Mouse (Mus musculus): Measurements from ENCODE around the gene Arhgef10l. TPM values are rescaled to one million over a fixed set of nuclear protein-coding genes. Genes with fewer than 3 reads are reported as not detected.

Arhgef10l gene
- polyA plus RNA-seq, 1 experiment = 29.2 TPM

DNA sequence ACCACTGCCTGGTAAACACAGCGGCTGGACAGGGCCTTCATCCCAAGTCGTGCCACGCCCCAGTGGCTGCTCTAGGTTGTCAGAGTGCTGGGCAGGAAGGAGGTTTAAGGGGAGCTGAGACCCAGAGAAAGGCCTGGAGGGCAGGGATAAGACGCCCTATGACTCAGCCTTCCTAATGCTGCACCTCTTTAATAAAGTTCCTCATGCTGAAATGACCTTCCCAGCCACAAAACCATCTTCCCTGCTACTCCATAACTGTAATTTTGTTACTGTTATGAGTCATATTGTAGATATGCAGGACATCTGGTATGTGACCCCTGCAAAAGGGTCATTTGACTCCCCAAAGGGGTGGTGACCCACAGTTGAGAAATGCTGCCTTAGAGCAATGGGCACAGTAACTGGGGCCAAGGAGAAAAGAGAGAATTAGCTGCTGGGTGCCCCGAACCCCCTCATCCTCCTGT is 128.2 kb downstream of the Arhgef10l start:
- no peak for DNase-seq (ENCODE audit: extremely low spot score in 1 of 2, low spot score in 1 of 2)

DNA sequence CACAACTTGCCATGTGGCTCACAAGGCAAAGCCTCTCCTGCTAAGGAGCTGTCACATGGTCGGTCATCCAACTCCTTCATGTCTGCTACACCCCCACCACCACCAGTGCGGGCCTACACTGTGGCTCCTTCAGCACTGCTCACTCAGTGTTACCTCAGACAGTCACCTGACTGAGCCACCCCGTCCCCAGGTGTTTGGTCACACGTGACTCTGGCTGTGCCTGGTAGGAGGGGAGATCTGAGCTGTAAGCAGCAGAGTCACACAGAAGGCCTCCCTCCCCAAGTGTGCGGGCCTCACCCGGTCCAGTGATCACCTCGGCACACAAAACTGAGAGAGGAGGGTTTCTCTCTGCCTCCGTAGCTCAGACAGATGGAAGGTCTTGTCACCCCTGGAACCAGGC is 130.5 kb downstream of the Arhgef10l start:
- no peak for DNase-seq (ENCODE audit: extremely low spot score in 1 of 2, low spot score in 1 of 2)

GRCm38 (mm10) chr4:140532270-140532669 is 133.5 kb downstream of the Arhgef10l start:
- no peak for DNase-seq (ENCODE audit: extremely low spot score in 1 of 2, low spot score in 1 of 2)

DNA sequence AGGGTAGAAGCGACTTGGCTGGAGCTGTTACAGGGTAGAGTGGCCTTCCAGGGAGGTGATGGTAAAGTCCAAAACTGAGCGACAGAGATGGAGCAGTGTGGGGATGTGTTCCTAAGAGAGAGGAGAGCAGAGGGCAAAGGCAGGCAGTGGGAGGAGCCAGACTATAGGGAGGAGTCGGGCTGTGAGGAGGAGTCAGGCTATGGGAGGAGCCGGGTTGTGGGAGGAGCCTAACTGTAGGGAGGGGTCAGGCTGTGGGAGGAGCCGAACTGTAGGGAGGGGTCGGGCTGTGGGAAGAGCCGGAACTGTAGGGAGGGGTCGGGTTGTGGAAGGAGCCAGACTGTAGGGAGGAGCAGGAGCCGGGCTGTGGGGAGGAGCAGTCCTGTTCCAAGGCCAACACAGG is 134.8 kb downstream of the Arhgef10l start:
- DNase-seq (ENCODE audit: extremely low spot score in 1 of 2, low spot score in 1 of 2) = no peak

DNA sequence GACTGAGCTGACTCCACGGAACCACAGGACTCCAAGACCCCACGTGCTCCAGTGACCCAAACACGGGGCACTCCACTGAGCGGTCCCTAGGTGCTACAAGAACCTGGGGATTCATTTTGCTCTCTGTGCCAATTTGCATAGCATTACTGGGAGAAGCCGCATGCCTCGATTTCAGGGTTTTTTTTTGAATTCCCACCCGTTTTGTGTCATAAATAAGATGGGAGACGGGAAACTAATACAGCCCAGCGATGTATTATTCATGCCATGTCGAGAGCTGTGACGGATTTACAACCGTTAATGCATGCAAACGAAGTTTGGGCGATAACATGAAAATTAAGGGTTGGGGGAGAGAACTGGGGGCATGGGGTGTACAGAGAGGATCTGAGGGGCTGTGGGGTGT is 136.1 kb downstream of the Arhgef10l start:
- DNase-seq (ENCODE audit: extremely low spot score in 1 of 2, low spot score in 1 of 2) = no peak

DNA sequence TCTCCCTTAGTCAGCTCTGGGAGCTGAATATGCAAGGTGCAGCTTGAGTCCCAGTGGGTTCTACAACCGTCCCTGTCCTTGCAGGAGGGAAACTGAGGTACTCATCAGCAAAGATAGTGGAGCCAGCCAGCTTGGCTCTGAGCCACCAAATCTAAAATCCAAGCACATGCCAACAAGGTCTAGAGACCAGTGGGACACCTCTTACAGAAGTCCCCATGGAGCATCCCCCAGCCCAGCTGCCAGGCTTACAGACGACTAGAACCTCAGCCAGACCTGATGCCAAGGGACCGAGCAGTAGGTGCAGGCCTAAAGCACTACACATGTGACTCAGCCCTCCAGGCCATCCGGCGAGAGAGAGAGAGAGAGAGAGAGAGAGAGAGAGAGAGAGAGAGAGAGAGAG is 137.4 kb downstream of the Arhgef10l start:
- no peak for DNase-seq (ENCODE audit: extremely low spot score in 1 of 2, low spot score in 1 of 2)

DNA sequence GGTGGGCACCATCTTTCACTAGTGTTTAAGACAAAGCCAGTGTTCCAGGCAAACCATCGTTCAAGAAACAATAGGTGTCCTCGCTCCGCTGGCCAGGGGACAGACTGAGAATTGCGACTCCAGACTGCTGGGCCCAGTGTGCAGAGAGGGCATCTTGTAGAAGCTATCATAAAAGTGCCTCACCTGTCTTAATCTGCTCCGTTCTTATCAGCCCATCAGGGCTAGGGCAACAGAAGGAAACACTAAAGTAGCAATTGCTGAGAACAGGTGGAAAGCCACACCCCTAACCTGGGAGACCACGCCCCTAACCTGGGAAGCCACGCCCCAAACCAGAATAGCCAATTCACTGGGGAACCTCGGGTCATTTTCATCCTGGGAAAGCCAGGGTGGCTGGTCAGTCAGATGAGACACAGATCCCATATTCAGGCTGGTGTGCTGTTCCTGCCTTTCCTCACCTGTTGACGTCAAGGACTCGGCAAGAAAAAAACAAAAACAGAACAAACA is 140.1 kb downstream of the Arhgef10l start:
- no peak for DNase-seq (ENCODE audit: extremely low spot score in 1 of 2, low spot score in 1 of 2)

DNA sequence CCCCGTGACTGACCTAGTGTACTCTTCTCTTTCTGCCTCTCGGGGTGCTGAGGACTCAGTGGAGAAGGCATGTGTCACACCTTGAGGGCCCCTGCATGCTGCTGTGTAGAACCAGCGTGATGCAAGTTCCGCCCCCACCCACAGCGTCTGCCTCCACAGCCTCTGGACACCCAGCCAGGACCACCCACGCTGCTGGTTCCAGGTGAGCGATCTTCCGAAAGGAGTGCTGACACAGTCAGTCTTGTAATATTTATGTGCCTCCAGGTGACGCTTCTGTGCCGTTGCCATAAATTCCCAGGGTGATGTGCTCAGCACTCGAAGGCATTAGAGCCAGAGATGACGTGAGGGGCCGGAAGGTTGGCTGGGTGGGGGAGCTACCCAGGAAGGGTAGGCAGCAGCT is 140.9 kb downstream of the Arhgef10l start:
- DNase-seq (ENCODE audit: extremely low spot score in 1 of 2, low spot score in 1 of 2) = no peak

DNA sequence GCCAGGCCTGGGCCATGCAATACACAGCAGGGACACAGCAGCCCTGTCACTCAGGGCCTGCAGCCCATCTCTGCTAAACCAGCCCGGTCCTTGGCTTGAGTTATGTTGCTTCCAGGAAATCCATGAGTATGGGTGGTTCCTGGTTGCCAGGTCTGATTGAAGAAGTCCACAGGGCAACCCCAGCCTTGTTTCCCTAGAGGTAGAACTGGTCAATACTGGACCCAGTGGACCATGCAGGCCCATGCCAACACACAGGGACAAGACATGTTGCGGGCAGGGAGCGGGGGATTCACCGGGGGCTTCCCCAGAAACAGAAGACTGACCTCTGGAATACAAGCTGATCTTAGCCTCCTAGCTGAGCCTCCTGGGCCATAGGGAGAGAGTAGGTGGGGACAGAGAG is 142.9 kb downstream of the Arhgef10l start:
- no peak for DNase-seq (ENCODE audit: extremely low spot score in 1 of 2, low spot score in 1 of 2)

DNA sequence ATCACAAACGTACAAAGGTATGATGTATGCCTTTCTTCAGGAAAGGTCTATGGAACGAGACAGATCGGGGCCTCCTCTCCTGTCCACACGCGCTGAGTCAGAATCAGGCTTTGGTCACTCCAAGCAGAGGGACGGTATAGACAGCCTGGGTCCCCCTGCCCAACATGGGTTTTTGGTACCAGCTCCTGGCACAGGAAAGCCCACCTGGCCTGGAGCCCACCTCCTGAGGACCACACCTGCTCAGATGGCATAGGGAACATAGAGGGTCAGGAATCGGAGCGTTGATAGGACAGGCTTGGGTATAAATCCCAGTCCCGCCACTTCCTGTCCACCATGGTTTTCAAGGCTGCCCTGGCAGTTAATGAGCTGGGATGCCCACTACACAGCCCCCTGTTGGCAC is 145.1 kb downstream of the Arhgef10l start:
- DNase-seq (ENCODE audit: extremely low spot score in 1 of 2, low spot score in 1 of 2) = no peak

GRCm38 (mm10) chr4:140513797-140514196 is 152.0 kb downstream of the Arhgef10l start:
- no peak for DNase-seq (ENCODE audit: extremely low spot score in 1 of 2, low spot score in 1 of 2)

DNA sequence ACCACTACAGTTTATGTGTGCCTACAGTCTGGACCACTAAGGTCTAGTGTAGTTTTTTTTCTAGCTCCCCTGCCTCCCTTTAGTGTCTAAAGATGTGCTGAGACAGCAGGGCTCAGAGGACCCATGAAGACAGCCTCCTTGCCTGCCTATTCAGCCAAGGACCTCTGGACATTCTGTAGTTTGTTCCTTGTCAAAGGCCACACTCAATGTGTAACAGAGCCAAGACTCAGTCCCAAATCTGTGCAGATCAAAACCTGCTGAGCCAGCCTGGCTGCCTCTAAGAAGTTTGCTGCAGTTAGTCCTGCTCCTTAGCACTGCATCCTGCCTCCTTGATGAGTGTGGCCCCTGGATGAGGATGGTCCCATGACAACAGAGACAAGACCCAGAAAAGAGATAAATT is 156.0 kb downstream of the Arhgef10l start:
- no peak for DNase-seq (ENCODE audit: extremely low spot score in 1 of 2, low spot score in 1 of 2)

GRCm38 (mm10) chr4:140507172-140507714 is 158.6 kb downstream of the Arhgef10l start:
- DNase-seq (ENCODE audit: extremely low spot score in 1 of 2, low spot score in 1 of 2) = no peak

GRCm38 (mm10) chr4:140505608-140506002 is 160.2 kb downstream of the Arhgef10l start:
- no peak for DNase-seq (ENCODE audit: extremely low spot score in 1 of 2, low spot score in 1 of 2)

GRCm38 (mm10) chr4:140504921-140505607 is 160.7 kb downstream of the Arhgef10l start:
- DNase-seq (ENCODE audit: extremely low spot score in 1 of 2, low spot score in 1 of 2) = no peak

DNA sequence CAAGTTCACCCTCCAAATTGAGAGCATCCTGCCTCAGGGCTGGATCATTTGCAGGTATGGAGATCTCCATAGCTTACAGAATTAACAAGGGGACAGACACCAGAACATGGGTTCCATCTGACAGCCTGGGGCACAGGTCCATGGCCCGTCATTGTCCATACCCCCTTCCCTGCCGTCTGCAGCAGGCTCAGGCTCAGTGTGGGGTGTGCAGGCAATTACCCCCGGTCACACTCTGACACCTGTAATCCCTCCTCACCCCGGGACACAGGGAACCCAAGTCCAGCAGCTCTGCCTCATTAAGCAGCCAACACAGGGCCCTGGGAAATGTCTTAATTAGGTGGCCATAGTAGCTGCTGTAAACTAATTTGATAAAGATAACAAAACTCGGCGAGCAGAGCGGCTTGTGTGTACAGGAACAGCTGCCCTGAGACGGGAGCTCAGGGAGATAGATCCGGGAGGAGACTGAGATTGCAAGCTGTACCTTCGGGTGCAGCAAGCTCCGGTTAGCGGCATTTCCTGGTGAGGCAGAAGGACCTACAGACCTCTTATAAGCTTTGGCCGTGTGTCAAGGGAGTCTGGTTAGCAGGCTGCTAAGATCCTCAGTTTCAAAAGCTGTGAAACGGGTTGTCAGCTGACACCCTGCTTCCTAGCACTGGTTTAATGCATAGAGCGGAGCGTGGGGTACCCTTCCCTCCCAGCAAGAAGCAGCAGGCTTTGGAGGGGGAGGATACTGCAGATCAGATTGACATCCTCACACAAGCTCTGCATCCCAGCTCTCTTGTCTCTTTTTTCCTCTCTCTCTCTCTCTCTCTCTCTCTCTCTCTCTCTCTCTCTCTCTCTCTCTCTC is 161.5 kb downstream of the Arhgef10l start:
- peak in 1 of 2 experiments; percentile 28 for DNase-seq (ENCODE audit: extremely low spot score in 1 of 2, low spot score in 1 of 2)

GRCm38 (mm10) chr4:140500766-140501165 is 165.0 kb downstream of the Arhgef10l start:
- DNase-seq (ENCODE audit: extremely low spot score in 1 of 2, low spot score in 1 of 2) = no peak

- no peak for DNase-seq (ENCODE audit: extremely low spot score in 1 of 2, low spot score in 1 of 2)
These were observed 166.2 kb downstream of the Arhgef10l start for GRCm38 (mm10) chr4:140499571-140499970.

- DNase-seq (ENCODE audit: extremely low spot score in 1 of 2, low spot score in 1 of 2) = no peak
These were observed 168.6 kb downstream of the Arhgef10l start for GRCm38 (mm10) chr4:140497169-140497568.

GRCm38 (mm10) chr4:140491555-140491954 is 174.3 kb downstream of the Arhgef10l start:
- DNase-seq (ENCODE audit: extremely low spot score in 1 of 2, low spot score in 1 of 2) = peak in 1 of 2 experiments; percentile 53

- DNase-seq (ENCODE audit: extremely low spot score in 1 of 2, low spot score in 1 of 2) = no peak
These were observed 180.4 kb downstream of the Arhgef10l start for GRCm38 (mm10) chr4:140485442-140485841.

Data from frontal cortex, adult 2 months (tissue).